Mouse (Mus musculus): ENCODE results near the gene Ptprm.

- no peak for TF ChIP-seq CTCF (IDR thresholded peaks at IDR 0.05; ENCODE audit: borderline replicate concordance, insufficient read depth, low read depth, low read length)
- no peak for TF ChIP-seq POLR2A (IDR thresholded peaks at IDR 0.05; ENCODE audit: borderline replicate concordance, insufficient read depth, low read length)
Observed at GRCm38 (mm10) chr17:67133440-67134103, 220.7 kb downstream of the Ptprm start.

All from cerebellum, adult 2 months (tissue).